Mouse (Mus musculus) heart, adult 2 months (tissue): Measurements from ENCODE around the gene Fes.

Source experiments
- CTCF ChIP-seq: fragments of 200-600 bp; IDR thresholded peaks from 2 replicates; pipeline ENCODE4 v1.8.1; 2022; ENCODE audit warnings: antibody characterized with exemption, mild to moderate bottlenecking, moderate library complexity
- EP300 ChIP-seq: fragments of 200-500 bp; IDR thresholded peaks from 2 replicates; pipeline ENCODE4 v1.6.1; 2011; ENCODE audit warnings: low read depth, low read length, control low read depth; ENCODE audit not compliant: insufficient read depth
- POLR2A ChIP-seq: fragments of 200-500 bp; IDR thresholded peaks from 2 replicates; pipeline ENCODE4 v1.6.1; 2011; ENCODE audit warnings: mild to moderate bottlenecking, low read depth, low read length, control low read depth; ENCODE audit not compliant: insufficient read depth

GRCm38 (mm10) chr7:80331433-80331832 lies 56.3 kb downstream of the Fes start:
- TF ChIP-seq POLR2A (no peak), CTCF (no peak), EP300 (no peak)
